Mouse (Mus musculus) heart, embryonic 14.5 days (tissue): ENCODE measurements around the gene Id3. TPM values are rescaled to one million over a fixed set of nuclear protein-coding genes. Genes with fewer than 3 reads are reported as not detected.

Source experiments
- ATAC-seq: fragments of 200-750 bp; cut with Nextera tagmentation; 2 replicates; pipeline ENCODE4 v1.8.0; 2017; ENCODE audit warnings: low read depth, moderate TSS enrichment; ENCODE audit not compliant: insufficient number of reproducible peaks, insufficient read depth, low FRiP score
- H3K27ac ChIP-seq, 2 experiments: fragments of 200-500 bp in 1 of 2; fragments of 300-500 bp in 1 of 2; sonication (generic) in 1 of 2; replicated peaks in 1 of 2; 2 replicates each; pipeline ENCODE4 v1.5.1; 2012 to 2014; ENCODE audit warnings: low read depth in 2 of 2, low read length in 2 of 2, control low read depth in 1 of 2, mild to moderate bottlenecking in 1 of 2, mixed read lengths in 1 of 2; ENCODE audit not compliant: control insufficient read depth in 1 of 2, insufficient read depth in 1 of 2
- H3K27me3 ChIP-seq: fragments of 300-500 bp; sonication (generic); 2 replicates; pipeline ENCODE4 v1.6.1; 2014; ENCODE audit warnings: mild to moderate bottlenecking, low read length, control low read depth; ENCODE audit not compliant: control insufficient read depth, insufficient read depth
- H3K36me3 ChIP-seq: fragments of 300-500 bp; sonication (generic); 2 replicates; pipeline ENCODE4 v1.6.1; 2014; ENCODE audit warnings: mild to moderate bottlenecking, control low read depth, low read length, mixed read lengths; ENCODE audit not compliant: control insufficient read depth, insufficient read depth
- H3K4me1 ChIP-seq, 2 experiments: fragments of 200-500 bp in 1 of 2; fragments of 300-500 bp in 1 of 2; sonication (generic) in 1 of 2; 2 replicates each; pipeline ENCODE4 v1.6.1; 2012 to 2014; ENCODE audit warnings: low read length in 2 of 2, control low read depth in 1 of 2, mixed read lengths in 1 of 2; ENCODE audit not compliant: control insufficient read depth in 2 of 2, insufficient read depth in 2 of 2
- H3K4me2 ChIP-seq: fragments of 300-500 bp; sonication (generic); 2 replicates; pipeline ENCODE4 v1.6.1; 2014; ENCODE audit warnings: mild to moderate bottlenecking, low read length
- H3K4me3 ChIP-seq, 2 experiments: fragments of 200-500 bp in 1 of 2; fragments of 300-500 bp in 1 of 2; sonication (generic) in 1 of 2; 2 replicates each; pipeline ENCODE4 v1.5.1; 2012 to 2014; ENCODE audit warnings: low read length in 2 of 2, mild to moderate bottlenecking in 2 of 2, control low read depth in 1 of 2, low read depth in 1 of 2, moderate library complexity in 1 of 2; ENCODE audit not compliant: control insufficient read depth in 1 of 2, insufficient read depth in 1 of 2
- H3K9ac ChIP-seq: fragments of 300-500 bp; sonication (generic); 2 replicates; pipeline ENCODE4 v1.6.1; 2014; ENCODE audit warnings: mild to moderate bottlenecking, low read length
- H3K9me3 ChIP-seq: fragments of 300-500 bp; sonication (generic); 2 replicates; pipeline ENCODE4 v1.6.1; 2016; ENCODE audit warnings: low read length, control low read depth; ENCODE audit not compliant: control insufficient read depth
- WGBS: fragments of 180-500 bp; shearing (Covaris S2); extraction: QIAGEN DNeasy Blood & Tissue Kit; methylation state at CpG from one replicate; pipeline ENCODE4 v1.1.7; 2014; 5-methylcytosine and 5-hydroxymethylcytosine counted together
- polyA plus RNA-seq: library from polyadenylated mRNA; unstranded; fragments of >200 nt; fragmentation: Nextera tagmentation; extraction: Ambion mirVana; gene quantifications from 2 replicates; pipeline ENCODE4 v1.2.1, GENCODE M21; 2014

The Id3 gene
- polyA plus RNA-seq, 1 experiment from 2014 or later = 296 TPM

GRCm38 (mm10) chr4:136176022-136176552 lies 32.8 kb downstream of the Id3 start:
- Histone ChIP-seq H3K27ac (no peak overlapping the region), H3K27me3 (no peaks in the 10 kb centered on the region), H3K4me3 (no peak overlapping the region), H3K9ac (no peak overlapping the region), H3K9me3 (no peaks in the 10 kb centered on the region), H3K4me1 (peaks cover 38 to 57% of the 10 kb centered on the region in 2 experiments), H3K4me2 (no peak overlapping the region), H3K36me3 (no peaks in the 10 kb centered on the region)
- ATAC-seq = no peak
- 71% methylated on average over 10 of the region's 10 CpGs for WGBS

- Histone ChIP-seq H3K4me2 (no peak overlapping the region), H3K9me3 (no peaks in the 10 kb centered on the region), H3K36me3 (no peaks in the 10 kb centered on the region), H3K4me1 (peaks cover 37 to 55% of the 10 kb centered on the region in 2 experiments), H3K4me3 (no peak overlapping the region), H3K27ac (peak overlapping the region; percentile 15 to 59; a peak in 3 of 4 replicates), H3K9ac (0 out of 2 replicates have a peak overlapping the region, but pooled peaks have one; percentile 8), H3K27me3 (no peaks in the 10 kb centered on the region)
- 30% methylated on average over 8 of the region's 8 CpGs for WGBS
- no peak for ATAC-seq
Measured at GRCm38 (mm10) chr4:136177244-136177611, 33.9 kb downstream of the Id3 start.

GRCm38 (mm10) chr4:136177612-136178474 lies 34.5 kb downstream of the Id3 start:
- WGBS = 53% methylated on average over 11 of the region's 11 CpGs
- Histone ChIP-seq H3K9me3 (no peaks in the 10 kb centered on the region), H3K4me2 (peak overlapping the region; percentile 21), H3K4me1 (peaks cover 37 to 55% of the 10 kb centered on the region in 2 experiments), H3K27me3 (no peaks in the 10 kb centered on the region), H3K9ac (peak overlapping the region; percentile 8; the same call in 1 of the 2 replicates), H3K36me3 (no peaks in the 10 kb centered on the region), H3K4me3 (no peak overlapping the region), H3K27ac (peak overlapping the region; percentile 33 to 59)
- no peak for ATAC-seq

- H3K9me3 ChIP-seq = no peaks in the 10 kb centered on the region
- peaks cover 33 to 51% of the 10 kb centered on the region in 2 experiments for H3K4me1 ChIP-seq
- no peak overlapping the region for H3K4me2 ChIP-seq
- H3K9ac ChIP-seq = no peak overlapping the region; the same call in 1 of the 2 replicates
- no peaks in the 10 kb centered on the region for H3K36me3 ChIP-seq
- no peak overlapping the region for H3K4me3 ChIP-seq
- no peak for ATAC-seq
- peak overlapping the region; percentile 33 to 59 for H3K27ac ChIP-seq
- no peaks in the 10 kb centered on the region for H3K27me3 ChIP-seq
- WGBS = 74% methylated on average over 12 of the region's 12 CpGs
Measured at GRCm38 (mm10) chr4:136178475-136178921, 35.2 kb downstream of the Id3 start.

GRCm38 (mm10) chr4:136179456-136179855 lies 36.2 kb downstream of the Id3 start:
- H3K9me3 ChIP-seq = no peaks in the 10 kb centered on the region
- H3K4me2 ChIP-seq = peak overlapping the region; percentile 66
- no peaks in the 10 kb centered on the region for H3K27me3 ChIP-seq
- WGBS = 89% methylated on average over 7 of the region's 7 CpGs
- no peak overlapping the region for H3K4me3 ChIP-seq
- peaks cover 29 to 43% of the 10 kb centered on the region in 2 experiments for H3K4me1 ChIP-seq
- peak overlapping the region in 1 of 2 experiments; percentile 72; a peak in 3 of 4 replicates for H3K27ac ChIP-seq
- H3K9ac ChIP-seq = peak overlapping the region; percentile 54; the same call in 1 of the 2 replicates
- H3K36me3 ChIP-seq = 0 out of 2 replicates have a peak, but pooled peaks cover 2% of the 10 kb centered on the region
- ATAC-seq = no peak

- peak; percentile 22; the same call in 1 of the 2 replicates for ATAC-seq
- Histone ChIP-seq H3K9ac (peak overlapping the region; percentile 54; the same call in 1 of the 2 replicates), H3K27me3 (no peaks in the 10 kb centered on the region), H3K4me1 (peaks cover 27 to 39% of the 10 kb centered on the region in 2 experiments), H3K27ac (peak overlapping the region; percentile 72 to 73), H3K4me3 (peak overlapping the region; percentile 26 to 30; a peak in 3 of 4 replicates), H3K9me3 (no peaks in the 10 kb centered on the region), H3K4me2 (peak overlapping the region; percentile 66), H3K36me3 (0 out of 2 replicates have a peak, but pooled peaks cover 2% of the 10 kb centered on the region)
- 2% methylated on average over 15 of the region's 15 CpGs for WGBS
Measured at GRCm38 (mm10) chr4:136179998-136180397, 36.7 kb downstream of the Id3 start.

GRCm38 (mm10) chr4:136180408-136181330 lies 37.4 kb downstream of the Id3 start:
- WGBS = 14% methylated on average over 23 of the region's 23 CpGs
- 0 out of 2 replicates have a peak, but pooled peaks cover 2% of the 10 kb centered on the region for H3K36me3 ChIP-seq
- H3K27me3 ChIP-seq = no peaks in the 10 kb centered on the region
- peak overlapping the region; percentile 66 for H3K4me2 ChIP-seq
- H3K9me3 ChIP-seq = no peaks in the 10 kb centered on the region
- H3K9ac ChIP-seq = peak overlapping the region; percentile 54; the same call in 1 of the 2 replicates
- peak overlapping the region; percentile 72 to 73 for H3K27ac ChIP-seq
- peak overlapping the region; percentile 26 to 30; a peak in 3 of 4 replicates for H3K4me3 ChIP-seq
- peak; percentile 83 for ATAC-seq
- peaks cover 28 to 40% of the 10 kb centered on the region in 2 experiments for H3K4me1 ChIP-seq
